Mouse (Mus musculus): Measurements from ENCODE around the gene Stra8.
A peak's percentile ranks its signal among the peaks of the same experiment; 100 is the strongest.

DNA sequence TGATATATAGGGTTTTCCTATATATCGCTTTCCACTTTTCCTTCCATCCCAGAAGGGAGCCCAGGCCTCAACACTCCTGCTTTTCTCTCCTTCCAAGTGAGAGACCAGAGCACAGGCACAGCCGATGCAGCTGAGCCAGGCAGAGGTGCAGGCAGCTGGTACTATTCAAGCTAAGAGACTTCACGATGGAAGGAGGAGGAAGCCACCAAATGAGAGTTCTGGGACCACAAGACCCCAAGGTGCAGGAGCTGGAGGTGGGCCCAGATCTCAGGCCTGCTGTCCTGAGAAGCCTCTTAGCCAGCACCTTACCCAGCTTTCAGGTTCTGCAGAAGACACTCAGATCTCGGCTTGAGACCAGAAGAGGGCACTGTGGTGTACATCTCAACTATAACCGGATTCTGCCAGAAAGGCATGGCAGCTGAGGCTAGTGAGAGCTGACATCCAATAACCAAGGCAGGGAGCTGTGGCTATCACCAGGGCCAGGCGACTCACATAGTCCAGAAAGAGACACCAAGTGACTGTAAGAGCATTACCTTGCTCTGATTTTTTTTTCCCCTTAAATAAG is 40.0 kb upstream of the Stra8 start:
- TF ChIP-seq CTCF (IDR thresholded peaks at IDR 0.05; ENCODE audit: control insufficient read depth, insufficient read depth, insufficient replicate concordance, low read depth, low read length) (peak; percentile 5; the same call in 1 of the 2 replicates), POLR2A (IDR thresholded peaks at IDR 0.05; ENCODE audit: control insufficient read depth, low read depth, low read length) (no peak)

Measured in testis, adult 2 months (tissue).